Mouse (Mus musculus) forebrain, embryonic 14.5 days (tissue): ENCODE results near the gene Stambpl1. TPM values are rescaled to one million over a fixed set of nuclear protein-coding genes. Genes with fewer than 3 reads are reported as not detected.

Experiments
- ATAC-seq: fragments of 200-750 bp; cut with Nextera tagmentation; 2 replicates; pipeline ENCODE4 v1.8.0; 2017; ENCODE audit warnings: mild to moderate bottlenecking, moderate library complexity
- DNase-seq: peaks from one replicate; pipeline ENCODE4 v3.0.0-alpha.2; 2015; ENCODE audit warnings: low spot score
- H3K27ac ChIP-seq: fragments of 300-500 bp; sonication (generic); 2 replicates; pipeline ENCODE4 v1.5.1; 2014; ENCODE audit warnings: low read depth, mild to moderate bottlenecking, control low read depth, low read length, moderate library complexity
- H3K27me3 ChIP-seq: fragments of 300-500 bp; sonication (generic); replicated peaks from 2 replicates; pipeline ENCODE4 v1.6.1; 2014; ENCODE audit warnings: low read length, control low read depth, mixed read lengths; ENCODE audit not compliant: control insufficient read depth, insufficient read depth
- H3K36me3 ChIP-seq: fragments of 300-500 bp; sonication (generic); 2 replicates; pipeline ENCODE4 v1.6.1; 2014; ENCODE audit warnings: low read length, control low read depth; ENCODE audit not compliant: control insufficient read depth, insufficient read depth
- H3K4me1 ChIP-seq: fragments of 300-500 bp; sonication (generic); 2 replicates; pipeline ENCODE4 v1.6.1; 2014; ENCODE audit warnings: antibody characterized with exemption, low read length, control low read depth; ENCODE audit not compliant: control insufficient read depth, insufficient read depth
- H3K4me2 ChIP-seq: fragments of 300-500 bp; sonication (generic); 2 replicates; pipeline ENCODE4 v1.6.1; 2014; ENCODE audit warnings: mild to moderate bottlenecking, control low read depth, low read length
- H3K4me3 ChIP-seq: fragments of 300-500 bp; sonication (generic); 2 replicates; pipeline ENCODE4 v1.5.1; 2014; ENCODE audit warnings: low read depth, low read length, control low read depth
- H3K9ac ChIP-seq: fragments of 300-500 bp; sonication (generic); 2 replicates; pipeline ENCODE4 v1.6.1; 2014; ENCODE audit warnings: mild to moderate bottlenecking, low read length, control low read depth, moderate library complexity
- H3K9me3 ChIP-seq: fragments of 300-500 bp; sonication (generic); replicated peaks from 2 replicates; pipeline ENCODE4 v1.6.1; 2016; ENCODE audit warnings: low read length, control low read depth, mixed read lengths; ENCODE audit not compliant: control insufficient read depth
- WGBS: fragments of 180-500 bp; shearing (Covaris S2); extraction: QIAGEN DNeasy Blood & Tissue Kit; methylation state at CpG from one replicate; pipeline ENCODE4 v1.1.7; 2014; 5-methylcytosine and 5-hydroxymethylcytosine counted together
- polyA plus RNA-seq: library from polyadenylated mRNA; unstranded; fragments of >200 nt; fragmentation: Nextera tagmentation; extraction: Ambion mirVana; gene quantifications from 2 replicates; pipeline ENCODE4 v1.2.1, GENCODE M21; 2014

Gene Stambpl1
- polyA plus RNA-seq, 1 experiment from 2014 or later: 5.6 TPM

DNA sequence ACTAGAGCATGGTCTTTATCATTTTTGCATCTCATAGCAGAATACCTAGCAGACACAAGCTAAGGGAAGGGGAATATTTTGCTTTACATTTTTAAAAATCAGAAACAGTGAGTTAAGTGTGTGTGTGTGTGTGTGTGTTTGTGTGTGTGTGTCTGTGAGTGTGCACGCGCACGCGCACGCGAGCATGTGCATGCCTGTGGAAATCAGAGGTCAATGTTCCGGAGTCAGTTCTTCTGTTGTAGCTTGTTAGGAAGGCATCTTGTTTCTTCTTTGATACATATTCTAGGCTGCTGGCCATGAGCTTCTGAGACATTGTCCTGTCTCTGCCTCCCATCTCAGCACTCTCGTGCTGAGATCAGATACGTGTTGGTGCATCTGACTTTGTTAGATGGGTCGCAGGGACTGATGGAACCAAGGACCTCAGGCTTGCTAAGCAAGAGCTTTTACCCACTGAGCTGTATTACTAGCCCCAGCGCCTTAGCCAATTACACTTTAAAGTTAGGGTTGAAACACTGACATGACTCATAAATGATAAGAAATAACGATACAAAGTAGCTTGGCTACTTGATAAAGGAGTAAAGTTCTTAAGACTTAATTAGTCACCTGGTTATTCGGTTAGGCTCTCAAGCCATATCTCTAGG is 78.9 kb downstream of the Stambpl1 start:
- no peak for ATAC-seq
- WGBS: 96% methylated on average over 13 of the region's 13 CpGs
- H3K36me3 ChIP-seq: no peaks in the 10 kb centered on the region
- H3K9me3 ChIP-seq: no peaks in the 10 kb centered on the region
- no peaks in the 10 kb centered on the region for H3K4me1 ChIP-seq
- no peak overlapping the region for H3K9ac ChIP-seq
- no peak overlapping the region for H3K4me3 ChIP-seq
- H3K27ac ChIP-seq: no peak overlapping the region
- no peak for DNase-seq
- no peaks in the 10 kb centered on the region for H3K27me3 ChIP-seq
- no peak overlapping the region for H3K4me2 ChIP-seq

DNA sequence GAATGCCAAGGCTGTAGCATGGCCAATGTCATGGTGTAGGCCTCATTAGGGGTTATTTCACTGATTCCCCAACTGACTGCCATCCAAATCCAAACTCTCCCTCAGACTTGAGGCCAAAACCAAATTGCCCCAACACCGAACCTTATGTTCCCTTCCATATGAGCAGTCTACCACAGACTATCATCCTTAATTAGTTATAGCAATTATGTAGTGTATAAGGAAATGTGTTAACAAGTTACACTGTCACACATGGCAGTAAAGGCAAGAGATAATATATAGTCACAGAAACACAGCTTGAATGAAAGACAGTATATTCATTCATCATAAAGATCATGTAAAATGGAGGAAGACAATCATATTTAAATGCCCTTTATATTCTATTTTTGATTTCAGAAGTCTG is 81.0 kb downstream of the Stambpl1 start:
- Histone ChIP-seq H3K9ac (no peak overlapping the region), H3K4me3 (no peak overlapping the region), H3K4me2 (no peak overlapping the region), H3K4me1 (no peaks in the 10 kb centered on the region), H3K27ac (no peak overlapping the region), H3K27me3 (no peaks in the 10 kb centered on the region), H3K9me3 (no peaks in the 10 kb centered on the region), H3K36me3 (no peaks in the 10 kb centered on the region)
- ATAC-seq (no peak; the same call in 1 of the 2 replicates), DNase-seq (no peak)
- 84% methylated on average over 1 of the region's 1 CpGs for WGBS

GRCm38 (mm10) chr19:34278078-34278477 is 86.0 kb downstream of the Stambpl1 start:
- Histone ChIP-seq H3K4me1 (no peaks in the 10 kb centered on the region), H3K27ac (no peak overlapping the region), H3K27me3 (no peaks in the 10 kb centered on the region), H3K36me3 (no peaks in the 10 kb centered on the region), H3K4me2 (no peak overlapping the region), H3K9ac (no peak overlapping the region), H3K4me3 (no peak overlapping the region), H3K9me3 (no peaks in the 10 kb centered on the region)
- ATAC-seq (no peak), DNase-seq (no peak)
- 81% methylated on average over 3 of the region's 3 CpGs for WGBS

- H3K27ac ChIP-seq: no peak overlapping the region
- DNase-seq: no peak
- 83% methylated on average over 6 of the region's 6 CpGs for WGBS
- H3K9ac ChIP-seq: no peak overlapping the region
- H3K27me3 ChIP-seq: no peaks in the 10 kb centered on the region
- no peaks in the 10 kb centered on the region for H3K36me3 ChIP-seq
- no peaks in the 10 kb centered on the region for H3K4me1 ChIP-seq
- no peak overlapping the region for H3K4me2 ChIP-seq
- ATAC-seq: no peak
- H3K9me3 ChIP-seq: no peaks in the 10 kb centered on the region
- no peak overlapping the region for H3K4me3 ChIP-seq
Measured at GRCm38 (mm10) chr19:34283614-34284013, 91.6 kb downstream of the Stambpl1 start.

DNA sequence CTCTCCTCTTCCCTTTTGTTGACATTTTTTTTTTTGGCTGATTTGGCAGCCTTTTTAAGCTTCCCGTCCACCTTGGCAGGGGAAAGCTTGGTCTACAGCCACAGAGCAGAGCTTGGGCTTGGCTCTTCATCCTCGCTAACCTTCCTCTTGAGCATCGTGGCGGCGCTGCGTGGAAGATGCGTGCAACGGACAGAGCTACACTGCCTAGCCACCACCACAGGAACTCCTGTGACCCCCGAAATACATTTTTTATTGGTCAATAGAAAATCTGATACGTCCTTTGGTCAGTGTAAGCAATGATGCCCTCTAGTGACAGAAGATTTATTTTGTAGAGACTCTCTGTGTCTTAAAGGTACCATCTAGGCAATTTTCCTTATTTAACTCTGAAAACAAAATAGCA is 92.4 kb downstream of the Stambpl1 start:
- DNase-seq: no peak
- Histone ChIP-seq H3K4me3 (no peak overlapping the region), H3K36me3 (no peaks in the 10 kb centered on the region), H3K9ac (no peak overlapping the region), H3K4me1 (no peaks in the 10 kb centered on the region), H3K9me3 (no peaks in the 10 kb centered on the region), H3K27ac (no peak overlapping the region), H3K27me3 (no peaks in the 10 kb centered on the region), H3K4me2 (no peak overlapping the region)
- no peak for ATAC-seq
- 77% methylated on average over 10 of the region's 10 CpGs for WGBS

DNA sequence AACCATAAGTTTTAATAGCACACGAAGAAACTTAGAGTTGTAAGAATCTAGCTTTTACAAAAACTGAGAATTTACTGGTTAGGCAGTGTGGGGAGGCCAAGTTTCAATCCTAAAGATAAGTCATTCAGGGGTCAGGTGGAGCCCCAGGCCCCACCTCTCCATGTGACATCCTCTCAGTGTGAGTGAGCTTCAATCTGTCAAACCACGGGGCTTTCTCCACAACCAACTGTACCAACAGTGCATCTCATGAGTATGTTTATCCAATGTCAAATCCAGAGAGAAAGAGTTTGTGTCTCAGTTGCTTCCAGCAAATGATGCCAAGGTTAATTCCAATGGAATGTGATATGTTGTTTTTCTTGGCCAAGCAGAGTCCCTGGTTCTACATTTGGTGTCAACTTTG is 92.8 kb downstream of the Stambpl1 start:
- ATAC-seq: no peak
- Histone ChIP-seq H3K4me3 (no peak overlapping the region), H3K9me3 (no peaks in the 10 kb centered on the region), H3K9ac (no peak overlapping the region), H3K4me2 (no peak overlapping the region), H3K27ac (no peak overlapping the region), H3K36me3 (no peaks in the 10 kb centered on the region), H3K27me3 (no peaks in the 10 kb centered on the region), H3K4me1 (no peaks in the 10 kb centered on the region)
- 50% methylated on average over 2 of the region's 2 CpGs for WGBS
- DNase-seq: no peak

DNA sequence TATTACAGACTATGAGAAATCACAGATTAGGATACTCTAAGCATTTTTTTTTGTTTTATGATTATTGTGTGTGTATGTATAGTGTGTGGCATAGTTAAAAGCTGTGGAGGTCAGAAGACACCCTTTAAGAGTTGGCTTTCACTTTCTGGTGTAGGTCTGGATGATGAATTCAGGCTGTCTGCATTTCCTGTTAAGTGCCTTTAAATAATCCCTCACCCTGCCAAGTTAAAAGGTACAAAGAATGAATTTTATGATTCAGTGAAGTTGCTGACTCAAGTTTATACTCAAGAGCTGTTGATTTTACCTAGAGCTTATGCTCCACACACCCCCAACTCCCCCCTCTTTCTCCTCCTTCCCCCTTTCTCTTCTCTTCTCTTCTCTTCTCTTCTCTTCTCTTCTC is 95.2 kb downstream of the Stambpl1 start:
- H3K36me3 ChIP-seq: no peaks in the 10 kb centered on the region
- no peak overlapping the region for H3K9ac ChIP-seq
- H3K9me3 ChIP-seq: no peaks in the 10 kb centered on the region
- no peak overlapping the region for H3K27ac ChIP-seq
- ATAC-seq (no peak), DNase-seq (no peak)
- no peaks in the 10 kb centered on the region for H3K27me3 ChIP-seq
- H3K4me3 ChIP-seq: no peak overlapping the region
- peaks cover 8% of the 10 kb centered on the region; the same call in 1 of the 2 replicates for H3K4me1 ChIP-seq
- H3K4me2 ChIP-seq: no peak overlapping the region

DNA sequence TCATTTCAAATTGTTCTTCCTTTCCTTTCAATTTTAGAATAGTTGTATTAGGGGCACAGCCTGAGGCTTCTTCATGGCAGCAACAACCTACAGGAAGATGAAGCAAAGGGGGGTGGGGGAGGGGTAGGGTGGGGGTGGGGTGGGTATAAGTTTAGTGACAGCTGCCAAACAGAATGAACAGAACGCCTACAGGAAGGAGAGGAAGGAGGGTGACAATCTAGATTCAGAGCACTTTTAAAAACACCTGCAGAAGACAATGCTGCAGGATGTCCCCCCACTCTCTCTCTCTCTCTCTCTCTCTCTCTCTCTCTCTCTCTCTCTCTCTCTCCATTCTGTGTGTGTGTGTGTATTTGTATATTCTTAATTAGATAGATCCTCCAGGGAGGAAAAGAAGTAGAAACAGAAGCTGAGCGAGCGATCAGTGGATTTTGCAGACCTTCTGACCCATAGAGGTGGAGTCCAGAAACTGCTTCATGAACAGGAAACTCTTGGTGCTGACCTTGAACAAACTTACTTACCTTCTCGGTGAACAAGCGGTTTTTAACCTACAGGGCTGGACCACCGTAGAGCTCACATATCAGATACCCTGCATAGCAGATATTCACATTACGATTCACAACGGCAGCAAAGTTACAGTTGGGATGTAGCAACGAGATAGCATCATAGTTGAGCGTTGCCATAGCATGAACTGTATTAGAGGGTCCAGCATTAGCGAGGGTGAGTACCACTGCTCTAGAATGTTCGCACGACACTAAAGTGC is 95.8 kb downstream of the Stambpl1 start:
- ATAC-seq (no peak), DNase-seq (no peak)
- Histone ChIP-seq H3K27ac (no peak overlapping the region), H3K4me2 (no peak overlapping the region), H3K4me3 (no peak overlapping the region), H3K9ac (no peak overlapping the region), H3K27me3 (no peaks in the 10 kb centered on the region), H3K9me3 (no peaks in the 10 kb centered on the region), H3K4me1 (peaks cover 8% of the 10 kb centered on the region; the same call in 1 of the 2 replicates), H3K36me3 (no peaks in the 10 kb centered on the region)
- 86% methylated on average over 13 of the region's 13 CpGs for WGBS

DNA sequence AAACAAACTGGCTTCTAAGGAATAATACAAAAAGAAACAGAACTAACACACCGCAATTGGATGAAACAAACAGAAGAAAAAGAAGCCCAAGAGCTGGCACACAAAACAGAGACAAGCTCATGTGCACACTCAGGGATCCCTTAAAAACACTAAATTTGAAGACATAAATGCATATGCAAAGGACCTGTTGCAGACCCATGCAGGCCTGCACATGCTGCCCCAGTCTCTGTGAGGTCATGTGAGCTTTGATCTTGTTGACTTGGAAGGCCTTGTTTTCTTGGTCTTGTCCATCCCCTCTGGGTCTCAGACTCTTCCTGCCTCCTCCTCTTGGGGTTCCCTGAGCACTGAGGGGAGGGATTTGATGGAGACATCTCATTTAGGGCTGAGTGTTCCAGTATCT is 96.7 kb downstream of the Stambpl1 start:
- H3K27me3 ChIP-seq: no peaks in the 10 kb centered on the region
- ATAC-seq (no peak), DNase-seq (no peak)
- H3K36me3 ChIP-seq: no peaks in the 10 kb centered on the region
- no peak overlapping the region for H3K4me3 ChIP-seq
- H3K9ac ChIP-seq: no peak overlapping the region
- H3K9me3 ChIP-seq: no peaks in the 10 kb centered on the region
- no peak overlapping the region for H3K27ac ChIP-seq
- 89% methylated on average over 1 of the region's 1 CpGs for WGBS
- no peak overlapping the region for H3K4me2 ChIP-seq
- H3K4me1 ChIP-seq: peaks cover 8% of the 10 kb centered on the region; the same call in 1 of the 2 replicates
